Mouse (Mus musculus): ENCODE data around the gene Gpx4.

The Gpx4 gene

DNA sequence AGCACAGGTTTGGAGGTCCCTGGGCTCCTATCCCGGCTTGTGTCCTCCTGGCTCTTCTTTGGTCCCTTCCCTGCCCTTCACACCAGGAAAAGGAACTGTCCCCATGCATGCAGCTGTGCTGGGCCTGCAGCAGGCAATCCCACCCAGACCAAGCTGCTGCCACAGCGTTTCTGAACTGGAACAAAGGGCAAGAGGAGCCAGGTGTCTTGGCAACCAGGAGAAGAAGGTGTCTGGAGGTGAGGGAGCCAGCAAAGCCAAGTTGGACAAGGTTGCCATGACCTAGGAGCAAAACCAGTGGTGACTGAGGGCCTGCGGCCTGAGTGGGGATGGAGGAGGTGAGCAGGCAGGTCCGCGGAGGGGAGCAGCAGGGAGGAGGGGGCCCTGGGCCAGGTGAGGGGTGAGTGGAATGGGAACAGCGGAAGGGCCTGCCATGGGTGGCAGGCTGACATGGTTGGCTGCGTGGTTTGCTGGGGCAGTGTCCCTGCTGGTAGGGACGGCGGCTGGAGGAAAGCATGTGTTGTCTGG, at the start of gene Gpx4:
Gene Gpx4 (plus strand): TSS at position 126 of the 525 bp plus-strand sequence.
- peak; percentile 40 to 59 for DNase-seq

DNA sequence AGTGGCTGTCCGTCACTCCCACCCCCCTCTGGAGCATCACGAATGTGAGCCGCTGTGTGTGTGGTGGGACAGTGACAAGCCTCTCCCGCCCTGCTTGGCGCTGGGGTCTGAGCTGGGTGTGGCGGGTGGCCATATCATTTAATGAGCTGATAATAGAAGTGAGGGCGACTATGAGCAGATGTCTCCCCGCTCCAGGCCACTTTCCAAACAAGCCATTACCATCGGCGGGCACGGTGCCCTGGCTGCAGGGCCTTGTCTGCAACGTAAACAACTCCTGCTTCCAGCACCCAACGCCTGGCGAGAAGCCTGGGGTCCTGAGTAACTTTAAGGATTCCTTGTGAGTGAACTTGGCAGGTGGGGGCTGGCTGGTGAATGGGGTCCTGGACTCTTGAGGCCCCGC, 49.1 kb upstream of the Gpx4 start:
- peak in 1 of 2 experiments; percentile 48 for DNase-seq

DNA sequence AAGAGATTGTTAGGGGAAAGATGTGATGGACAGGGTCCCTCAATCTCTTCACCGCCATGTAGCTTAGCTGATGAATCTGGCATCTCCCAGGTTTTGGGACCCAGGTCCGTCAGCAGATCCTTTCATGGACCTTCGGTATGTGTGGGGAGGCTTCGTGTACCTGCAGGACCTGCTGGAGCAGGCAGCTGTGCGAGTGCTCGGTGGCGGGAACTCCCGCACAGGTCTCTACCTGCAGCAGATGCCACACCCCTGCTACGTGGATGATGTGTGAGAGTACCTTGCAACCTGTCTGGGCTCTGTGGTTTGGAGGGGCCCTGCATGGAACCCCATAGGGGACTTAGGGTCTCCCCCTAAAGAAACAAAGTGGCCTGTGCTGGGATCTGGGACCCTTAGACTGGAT, 45.0 kb upstream of the Gpx4 start:
- DNase-seq = no peak

DNA sequence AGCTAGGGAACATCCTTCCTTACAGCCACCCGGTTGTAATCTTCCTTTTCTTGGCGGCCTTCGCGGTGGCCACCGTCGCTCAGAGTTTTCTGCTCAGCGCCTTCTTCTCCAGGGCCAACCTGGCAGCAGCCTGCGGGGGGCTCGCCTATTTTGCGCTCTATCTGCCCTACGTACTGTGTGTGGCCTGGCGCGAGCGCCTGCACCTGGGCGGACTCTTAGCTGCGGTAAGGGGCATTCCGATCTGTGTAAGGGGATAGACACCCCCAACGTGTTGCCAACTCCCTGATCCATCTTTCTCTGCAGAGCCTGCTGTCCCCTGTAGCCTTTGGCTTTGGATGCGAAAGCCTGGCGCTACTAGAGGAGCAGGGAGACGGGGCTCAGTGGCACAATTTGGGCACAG, 44.1 kb upstream of the Gpx4 start:
- no peak for DNase-seq

DNA sequence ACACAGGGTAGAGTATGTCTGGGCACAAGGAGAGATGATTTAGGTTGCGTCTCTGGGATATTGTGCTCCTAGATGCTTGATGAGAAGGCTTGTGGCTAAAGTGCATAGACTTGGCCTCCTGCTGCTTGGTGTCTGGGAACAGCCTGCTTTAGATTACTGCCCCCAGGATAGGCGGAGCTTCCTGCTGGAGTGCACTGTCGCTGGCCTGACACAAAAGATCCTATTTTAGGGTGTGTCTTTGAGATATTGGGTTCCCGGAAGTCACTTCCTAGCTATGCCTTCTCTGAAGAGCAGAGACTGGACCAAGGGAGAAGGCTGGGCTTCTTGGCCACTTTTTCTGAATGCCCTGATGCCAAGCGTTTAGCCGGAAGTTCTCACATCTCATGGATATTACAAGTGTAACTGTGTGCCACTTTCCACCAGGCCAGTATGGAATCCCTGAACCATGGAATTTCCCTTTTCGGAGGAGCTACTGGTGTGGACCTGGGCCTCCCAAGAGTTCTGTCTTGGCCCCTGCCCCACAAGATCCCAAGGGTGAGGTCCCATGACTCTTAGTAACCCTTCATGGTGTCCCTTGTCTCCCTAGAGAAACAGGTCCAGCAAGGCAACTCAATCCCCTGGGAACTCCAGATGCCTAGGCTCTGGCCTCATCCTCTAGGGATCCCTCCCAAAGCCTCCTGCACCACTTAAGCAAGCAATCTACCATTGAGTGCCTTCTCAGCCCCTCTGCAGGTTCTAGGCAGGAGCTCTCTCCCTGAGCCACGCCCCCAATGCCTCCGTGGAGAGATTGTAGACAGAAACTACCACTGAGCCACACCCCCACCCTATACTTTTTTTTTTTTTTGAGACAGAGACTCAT, 43.4 kb upstream of the Gpx4 start:
- peak in 1 of 2 experiments; percentile 38 for DNase-seq

DNA sequence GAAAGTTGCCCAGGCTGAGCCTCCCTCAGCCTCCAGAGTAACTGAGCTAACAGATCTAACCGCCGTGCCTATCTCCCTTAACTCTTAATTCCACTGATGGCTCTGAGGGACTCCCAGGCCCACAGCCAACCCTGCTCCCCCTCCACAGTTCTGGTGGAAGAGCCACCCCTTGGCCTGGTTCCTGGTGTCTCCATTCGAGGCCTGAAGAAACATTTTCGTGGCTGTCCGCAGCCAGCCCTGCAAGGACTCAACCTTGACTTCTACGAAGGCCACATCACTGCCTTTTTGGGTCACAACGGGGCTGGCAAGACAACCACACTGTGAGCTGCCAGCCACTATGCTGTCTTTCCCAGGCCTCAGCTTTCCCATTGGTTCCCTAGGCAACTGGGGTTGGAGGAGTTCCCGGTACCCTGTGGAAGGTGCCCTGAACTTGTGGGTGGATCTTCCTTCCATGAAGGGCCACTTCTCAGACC, 42.7 kb upstream of the Gpx4 start:
- DNase-seq = no peak

DNA sequence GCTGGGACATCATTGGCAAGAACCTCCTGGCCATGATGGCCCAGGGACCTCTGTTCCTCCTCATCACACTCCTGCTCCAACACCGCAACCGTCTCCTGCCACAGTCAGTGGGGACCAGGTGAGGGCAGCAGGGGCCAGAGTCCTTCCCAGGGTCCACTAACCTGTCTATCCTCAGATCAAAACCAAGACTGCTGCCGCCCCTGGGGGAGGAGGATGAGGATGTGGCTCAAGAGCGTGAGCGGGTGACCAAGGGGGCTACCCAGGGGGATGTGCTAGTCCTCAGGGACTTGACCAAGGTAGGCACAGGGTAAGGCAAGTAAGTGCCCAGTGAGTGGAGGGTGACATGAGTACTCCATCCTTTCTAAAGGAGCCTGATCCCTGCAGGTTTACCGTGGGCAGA, 35.2 kb upstream of the Gpx4 start:
- no peak for DNase-seq

DNA sequence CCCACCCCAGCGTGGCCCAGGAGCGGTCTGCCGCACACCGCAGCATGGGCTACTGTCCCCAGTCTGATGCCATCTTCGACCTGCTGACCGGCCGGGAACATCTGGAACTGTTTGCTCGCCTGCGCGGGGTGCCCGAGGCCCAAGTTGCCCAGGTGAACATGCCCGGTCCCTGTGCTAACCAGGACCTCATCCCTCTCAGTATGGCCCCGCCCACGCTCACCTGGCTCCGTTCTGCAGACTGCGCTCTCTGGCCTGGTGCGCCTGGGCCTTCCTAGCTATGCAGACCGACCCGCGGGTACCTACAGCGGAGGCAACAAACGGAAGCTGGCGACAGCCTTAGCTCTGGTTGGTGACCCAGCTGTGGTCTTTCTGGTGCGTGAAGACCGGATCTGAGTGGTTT, 33.4 kb upstream of the Gpx4 start:
- no peak for DNase-seq

DNA sequence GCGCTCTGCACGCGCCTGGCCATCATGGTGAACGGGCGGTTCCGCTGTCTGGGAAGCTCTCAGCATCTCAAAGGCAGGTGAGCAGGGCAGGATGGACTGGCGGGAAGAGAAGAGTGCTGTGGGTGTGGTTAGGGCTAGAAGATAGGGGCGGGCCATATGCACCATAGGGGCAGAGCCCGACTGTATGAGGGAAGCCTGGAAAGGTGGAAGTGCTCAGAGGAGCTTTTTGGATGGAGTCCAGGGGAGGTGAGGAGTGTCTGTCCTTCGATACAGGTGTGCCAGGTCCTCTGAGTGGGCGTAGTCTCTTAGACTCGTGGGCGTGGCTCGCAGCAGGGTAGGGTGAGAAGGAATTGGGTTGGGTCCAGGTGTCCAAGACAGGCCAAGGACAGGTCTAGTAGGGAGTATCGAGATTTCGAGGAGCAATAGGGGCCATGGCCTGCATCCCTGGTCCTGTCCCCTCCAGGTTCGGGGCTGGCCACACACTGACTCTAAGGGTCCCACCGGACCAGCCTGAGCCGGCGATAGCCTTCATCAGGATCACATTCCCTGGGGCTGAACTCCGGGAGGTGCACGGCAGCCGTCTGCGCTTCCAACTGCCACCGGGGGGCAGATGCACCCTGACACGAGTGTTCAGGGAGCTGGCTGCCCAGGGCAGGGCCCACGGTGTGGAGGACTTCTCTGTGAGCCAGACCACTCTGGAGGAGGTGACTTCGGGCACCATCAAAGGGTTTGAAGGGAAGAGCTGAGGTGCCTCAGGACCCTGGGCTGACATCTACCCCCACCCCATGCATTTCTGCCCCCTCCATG, 32.3 kb upstream of the Gpx4 start:
- peak in 1 of 2 experiments; percentile 49 for DNase-seq

DNA sequence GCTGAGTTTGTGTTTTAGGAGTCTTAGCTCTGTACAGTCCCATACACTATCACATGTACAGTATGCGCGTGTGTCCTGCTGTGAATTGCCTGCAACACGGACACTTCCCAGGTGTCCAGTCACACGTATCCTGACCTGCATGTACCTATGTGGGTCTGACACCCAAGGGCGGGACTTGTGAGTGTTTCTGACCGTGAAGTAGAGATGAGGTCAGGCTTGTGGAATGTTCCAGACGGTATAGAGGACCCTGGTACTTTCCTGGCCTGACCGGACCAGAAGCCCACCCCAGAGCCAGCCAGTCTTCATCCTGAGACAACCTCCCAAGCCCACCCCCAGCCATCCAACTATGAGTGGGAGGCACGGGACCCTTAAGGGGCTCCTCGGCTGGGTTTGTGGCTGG, 31.4 kb upstream of the Gpx4 start:
- no peak for DNase-seq

DNA sequence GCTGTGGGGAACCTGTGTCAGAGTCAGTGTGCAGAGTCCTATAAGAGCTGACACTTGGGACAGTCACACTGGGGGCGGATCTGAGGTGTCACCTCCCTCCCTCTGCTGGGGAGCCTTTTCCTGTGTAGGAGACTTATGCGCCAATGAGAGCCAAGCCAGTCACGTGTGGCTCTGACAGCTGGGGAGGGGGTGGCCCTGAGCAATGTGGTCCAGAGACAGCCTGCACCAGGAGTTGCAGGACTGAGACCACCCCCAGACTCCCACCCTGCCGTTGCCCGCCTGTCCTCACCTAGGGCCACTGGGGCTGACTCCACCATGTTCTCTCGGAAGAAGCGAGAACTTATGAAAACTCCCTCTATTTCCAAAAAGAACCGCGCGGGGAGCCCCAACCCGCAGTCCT, 30.5 kb upstream of the Gpx4 start, which contains the start of gene Arhgap45:
Gene Arhgap45 (plus strand): TSS at position 143 of the 400 bp plus-strand sequence.
- peak in 1 of 2 experiments; percentile 42 for DNase-seq

DNA sequence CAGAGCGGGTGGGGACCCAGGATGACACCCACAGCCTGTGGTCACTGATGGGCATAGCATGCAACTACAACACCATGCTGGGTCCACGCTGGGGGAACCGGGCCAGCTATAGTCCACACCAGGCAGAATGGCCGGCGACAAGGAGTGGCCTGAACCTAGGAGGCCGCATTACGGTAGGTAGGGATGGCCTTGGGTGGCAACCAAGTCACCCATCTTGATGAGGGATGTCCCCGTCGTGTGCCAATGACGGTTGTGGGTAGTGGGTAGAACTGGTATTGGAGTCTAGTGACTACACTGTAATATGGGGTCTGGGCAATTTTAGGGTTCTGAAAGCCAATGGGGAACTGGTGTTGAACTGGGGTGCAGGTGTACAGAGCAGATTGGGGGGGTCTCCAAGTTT, 30.0 kb upstream of the Gpx4 start:
- no peak for DNase-seq

DNA sequence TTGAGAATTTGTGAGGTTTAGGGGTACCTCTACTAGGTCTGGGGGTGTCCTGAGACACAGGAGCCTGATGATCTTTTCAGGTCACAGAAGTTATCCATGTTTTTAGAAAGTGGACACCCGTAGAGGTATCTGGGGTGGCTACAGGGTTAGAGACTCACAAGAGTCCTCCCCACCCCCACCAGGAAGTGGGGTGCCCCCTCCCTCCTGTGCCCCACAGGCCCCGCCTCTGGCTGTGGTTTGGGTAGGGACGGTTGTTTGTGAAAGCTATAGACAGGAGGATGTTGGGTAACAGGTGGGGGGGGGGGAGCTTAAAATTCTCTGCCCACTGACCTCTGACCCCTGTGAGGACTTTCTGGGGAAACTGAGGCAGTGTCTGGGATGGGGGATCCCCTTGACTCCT, 29.6 kb upstream of the Gpx4 start:
- no peak for DNase-seq

DNA sequence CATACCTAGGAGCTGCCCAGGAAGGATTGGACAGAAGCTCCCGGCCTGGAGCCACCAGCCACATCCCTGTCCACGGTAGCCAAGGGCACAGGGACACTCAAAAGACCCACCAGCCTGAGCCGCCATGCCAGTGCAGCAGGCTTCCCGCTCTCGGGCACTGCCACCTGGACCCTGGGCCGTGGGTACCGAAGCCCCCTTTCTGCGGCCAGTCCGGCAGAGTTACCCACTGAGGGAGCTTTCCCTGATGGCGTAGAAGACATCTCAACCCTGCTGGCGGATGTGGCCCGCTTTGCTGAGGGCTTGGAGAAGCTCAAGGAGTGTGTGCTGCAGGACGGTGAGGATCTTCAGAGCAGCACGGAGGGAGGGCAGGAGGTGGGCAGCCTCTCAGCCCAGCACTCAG, 29.2 kb upstream of the Gpx4 start:
- no peak for DNase-seq

DNA sequence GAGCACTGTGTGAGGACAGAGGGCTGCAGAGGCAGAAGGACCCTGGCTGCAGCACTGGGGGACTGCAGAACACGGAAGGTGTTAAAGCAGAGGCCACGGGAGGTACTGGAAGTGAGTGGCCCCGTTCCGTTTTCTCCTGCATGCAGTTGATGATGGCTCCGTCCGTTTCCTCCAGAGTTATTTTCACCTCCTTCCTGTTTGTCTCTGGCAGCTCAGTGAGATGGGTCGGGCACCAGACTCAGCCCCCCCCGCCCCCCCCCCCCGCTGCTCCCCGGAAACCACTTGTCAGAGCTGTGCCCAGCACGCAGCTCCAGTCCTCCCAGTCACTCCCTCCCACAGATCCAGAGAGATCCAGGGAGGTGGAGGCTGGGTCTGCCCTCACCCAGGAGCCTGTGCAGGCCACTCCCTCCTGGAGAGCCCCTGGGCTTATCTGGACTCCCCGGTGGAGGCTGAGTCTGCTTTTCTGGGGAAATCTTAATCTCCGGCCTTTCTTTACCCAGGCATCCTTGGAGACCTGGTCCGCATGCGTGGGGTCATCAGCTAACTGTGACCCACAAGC, 28.1 kb upstream of the Gpx4 start:
- DNase-seq = peak; percentile 41 to 58

DNA sequence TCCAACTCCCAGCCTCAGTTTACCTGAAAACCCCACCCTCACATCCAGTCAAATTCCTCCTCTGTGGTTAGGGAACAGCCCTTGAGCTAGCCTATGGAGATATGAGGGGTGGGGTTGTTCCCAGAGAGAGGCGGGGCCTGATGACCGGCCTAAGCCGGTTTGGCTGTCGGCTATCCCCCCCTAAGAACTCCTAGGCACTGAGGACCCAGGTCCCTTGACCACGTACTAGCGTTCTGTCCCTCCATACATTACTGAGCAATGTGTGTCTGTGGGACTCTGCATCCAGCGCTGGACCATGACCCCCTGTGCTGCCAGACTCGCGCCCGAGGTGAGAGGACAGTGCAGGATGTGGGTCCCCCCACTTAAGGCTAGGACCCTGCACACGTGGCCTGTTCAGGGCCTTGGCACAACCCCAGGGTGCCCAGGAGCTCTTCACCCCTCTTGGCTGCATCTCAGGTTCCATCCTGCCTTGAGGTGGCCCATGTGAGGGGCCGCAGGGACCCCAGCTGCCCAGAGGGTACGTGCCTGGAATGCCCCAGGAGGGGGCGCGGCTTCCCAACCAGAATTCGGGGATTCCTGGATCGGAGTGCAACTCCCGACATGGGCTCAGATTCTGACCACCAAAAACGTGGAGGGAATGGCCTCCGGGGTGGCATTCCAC, 27.4 kb upstream of the Gpx4 start:
- DNase-seq = peak; percentile 55 to 66

DNA sequence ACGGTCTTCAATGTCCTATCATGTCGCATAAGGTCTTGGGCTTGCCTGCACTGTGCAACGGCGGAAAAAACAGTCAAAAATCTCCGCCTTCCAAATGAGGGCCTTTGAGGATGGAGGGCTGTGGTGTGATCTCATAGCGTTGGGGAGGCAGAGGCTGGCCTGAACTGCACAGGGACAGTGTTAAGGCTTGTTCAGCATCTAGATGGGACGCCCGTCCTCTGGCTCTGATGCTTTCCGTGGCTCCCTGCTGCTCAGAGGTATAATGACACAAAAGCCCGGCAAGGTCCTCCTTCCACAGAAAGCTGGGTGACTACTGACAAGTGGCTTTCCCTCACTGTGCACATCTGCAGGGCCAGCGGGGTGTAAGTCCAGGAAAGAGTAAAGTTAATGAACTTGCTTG, 26.8 kb upstream of the Gpx4 start:
- DNase-seq = no peak

DNA sequence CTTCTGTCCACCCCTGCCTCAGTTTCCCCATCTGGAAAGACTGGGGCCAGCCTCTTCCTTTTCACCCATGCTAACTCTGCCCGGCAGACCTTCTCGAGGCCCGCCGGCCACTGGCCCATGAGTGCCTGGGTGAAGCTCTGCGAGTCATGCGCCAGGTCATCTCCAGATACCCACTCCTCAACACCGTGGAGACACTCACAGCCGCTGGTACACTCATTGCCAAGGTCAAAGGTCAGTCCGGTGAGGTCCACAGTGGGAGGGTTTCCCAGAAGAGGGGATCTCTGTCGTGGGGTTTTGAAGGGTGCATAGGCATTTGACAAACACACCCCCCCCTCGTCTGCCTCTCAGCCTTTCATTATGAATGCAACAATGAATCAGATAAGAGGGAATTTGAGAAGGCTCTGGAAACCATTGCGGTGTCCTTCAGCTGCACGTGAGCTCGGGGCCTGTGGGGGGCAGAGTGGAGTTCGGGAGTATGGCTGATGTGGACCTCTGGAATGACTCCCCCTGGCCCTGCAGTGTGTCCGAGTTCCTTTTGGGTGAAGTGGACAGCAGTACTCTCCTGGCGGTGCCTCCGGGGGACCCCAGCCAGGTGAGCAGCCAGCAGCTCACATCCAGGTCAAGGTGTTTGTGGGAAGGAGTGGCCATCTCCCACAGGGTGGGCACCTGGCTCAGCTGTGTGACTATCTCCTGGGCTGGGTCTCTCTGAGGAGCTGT, 26.2 kb upstream of the Gpx4 start:
- no peak for DNase-seq

DNA sequence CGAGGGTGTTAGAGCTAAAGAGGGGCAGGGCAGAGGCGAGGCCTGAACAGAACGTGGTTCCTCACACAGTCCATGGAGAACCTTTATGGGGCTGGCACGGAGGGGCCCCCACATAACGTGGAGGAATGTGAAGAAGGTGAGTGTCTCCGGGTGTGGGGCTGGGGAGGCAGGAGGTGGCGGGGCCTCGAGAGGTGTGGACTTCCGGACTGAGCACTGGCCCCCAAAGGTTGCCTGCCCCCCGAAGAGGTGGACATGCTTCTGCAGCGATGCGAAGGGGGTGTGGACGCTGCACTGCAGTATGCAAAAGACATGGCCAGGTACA, 25.7 kb upstream of the Gpx4 start:
- no peak for DNase-seq

DNA sequence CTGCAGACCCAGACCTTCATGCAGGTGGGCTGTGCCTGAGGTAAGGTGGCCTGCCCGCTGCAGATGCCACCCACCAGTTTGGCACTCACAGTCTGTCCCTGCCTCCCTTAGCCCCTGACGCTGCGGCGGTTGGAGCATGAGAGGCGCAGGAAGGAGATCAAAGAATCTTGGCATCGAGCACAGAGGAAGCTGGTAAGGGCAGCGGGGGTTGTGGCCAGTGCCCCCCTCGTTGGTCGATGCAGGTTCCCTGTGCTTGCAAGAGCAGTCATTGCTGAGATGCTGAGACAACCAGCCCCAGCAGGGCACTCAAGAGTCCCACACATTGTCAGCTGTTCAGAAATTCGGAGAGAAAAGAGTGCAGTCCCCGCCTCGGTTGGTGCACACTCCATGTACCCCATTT, 24.8 kb upstream of the Gpx4 start:
- DNase-seq = no peak

DNA sequence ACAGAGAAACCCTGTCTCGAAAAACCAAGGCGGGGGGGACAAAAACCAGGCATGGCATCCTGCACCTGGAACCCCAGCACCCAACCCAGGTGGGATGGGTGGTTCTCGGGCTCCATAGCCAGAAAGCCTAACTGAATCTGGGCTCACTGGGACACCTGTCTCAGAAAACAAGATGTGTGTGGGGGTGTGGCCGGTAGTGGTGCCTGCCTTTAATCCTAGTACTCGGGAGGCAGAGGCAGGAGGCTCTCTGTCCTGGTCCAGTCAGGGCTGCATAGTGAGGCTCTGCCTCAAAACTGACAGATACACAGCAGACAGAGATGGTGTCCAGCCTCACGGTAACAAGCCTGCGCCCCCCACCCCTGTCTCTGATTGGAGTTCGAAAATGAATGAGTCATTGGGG, 24.2 kb upstream of the Gpx4 start:
- no peak for DNase-seq

DNA sequence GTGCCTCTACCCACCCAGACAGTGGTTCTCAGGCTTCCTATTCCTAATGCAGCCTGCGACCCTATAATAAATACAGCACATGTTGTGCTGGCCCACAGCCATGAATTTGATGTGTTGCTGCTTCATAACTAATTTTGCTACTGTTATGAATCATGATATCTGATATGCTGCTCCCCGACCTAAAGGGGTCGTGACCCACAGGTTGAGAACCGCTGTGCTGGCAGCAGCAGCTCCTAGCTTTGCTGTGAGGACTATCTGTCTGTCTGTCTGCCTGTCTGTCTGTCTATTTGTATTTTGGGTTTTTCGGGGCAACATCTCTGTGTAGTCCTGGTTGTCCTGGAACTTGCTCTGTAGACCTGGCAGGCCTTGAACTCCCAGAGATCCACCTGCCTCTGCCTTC, 23.2 kb upstream of the Gpx4 start:
- no peak for DNase-seq

Measured in kidney, postnatal 4 days (tissue).